Mouse (Mus musculus): ENCODE results near the gene Trdmt1. TPM values are rescaled to one million over a fixed set of nuclear protein-coding genes. Genes with fewer than 3 reads are reported as not detected.
A peak's percentile ranks its signal among the peaks of the same experiment; 100 is the strongest.

The Trdmt1 gene
- polyA plus RNA-seq, 1 experiment = 3.1 TPM

GRCm38 (mm10) chr2:13572647-13573407 is 28.4 kb upstream of the Trdmt1 start:
- Histone ChIP-seq H3K27me3 (ENCODE audit: control insufficient read depth, insufficient read depth, low read length) (no peaks in the 10 kb centered on the region), H3K36me3 (ENCODE audit: control insufficient read depth, insufficient read depth, low read length) (no peaks in the 10 kb centered on the region), H3K27ac (ENCODE audit: control insufficient read depth, insufficient read depth, low read depth, low read length) (peak overlapping the region; percentile 86), H3K4me3 (ENCODE audit: control insufficient read depth, low read depth, low read length) (no peak overlapping the region), H3K4me1 (ENCODE audit: control insufficient read depth, insufficient read depth, low read length) (peaks cover 10% of the 10 kb centered on the region; the same call in 1 of the 2 replicates)
- no peak for TF ChIP-seq CTCF (IDR thresholded peaks at IDR 0.05; ENCODE audit: control insufficient read depth, insufficient read depth, insufficient replicate concordance, low read depth, low read length)
- TF ChIP-seq POLR2A (IDR thresholded peaks at IDR 0.05; ENCODE audit: control insufficient read depth, low read depth, low read length) = no peak

DNA sequence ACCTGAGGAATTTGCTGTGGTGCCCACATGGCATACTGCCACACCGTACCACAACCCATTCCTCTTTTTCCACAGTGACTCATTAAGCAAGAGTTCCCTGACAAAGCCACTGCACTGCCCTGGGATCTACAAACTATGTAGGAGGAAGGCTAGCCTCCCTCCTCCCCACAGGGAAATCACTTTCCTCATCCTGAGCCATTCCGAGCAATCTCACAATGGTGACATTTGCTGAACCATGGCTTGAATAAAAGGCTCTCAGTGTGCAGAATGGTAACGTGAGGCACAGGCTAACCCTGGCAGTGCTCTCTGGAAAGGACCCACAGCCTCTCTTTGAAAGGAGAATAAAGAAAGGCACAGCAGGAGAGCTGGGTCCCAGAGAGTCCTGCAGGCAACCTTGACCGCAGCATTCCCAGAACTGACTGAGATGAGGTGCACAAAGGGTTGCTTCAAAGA is 27.7 kb upstream of the Trdmt1 start:
- TF ChIP-seq CTCF (IDR thresholded peaks at IDR 0.05; ENCODE audit: control insufficient read depth, insufficient read depth, insufficient replicate concordance, low read depth, low read length) = no peak
- no peak for TF ChIP-seq POLR2A (IDR thresholded peaks at IDR 0.05; ENCODE audit: control insufficient read depth, low read depth, low read length)
- H3K27ac ChIP-seq (ENCODE audit: control insufficient read depth, insufficient read depth, low read depth, low read length) = peak overlapping the region; percentile 86
- H3K4me3 ChIP-seq (ENCODE audit: control insufficient read depth, low read depth, low read length) = no peak overlapping the region
- no peaks in the 10 kb centered on the region for H3K27me3 ChIP-seq (ENCODE audit: control insufficient read depth, insufficient read depth, low read length)
- H3K36me3 ChIP-seq (ENCODE audit: control insufficient read depth, insufficient read depth, low read length) = no peaks in the 10 kb centered on the region
- peaks cover 10% of the 10 kb centered on the region; the same call in 1 of the 2 replicates for H3K4me1 ChIP-seq (ENCODE audit: control insufficient read depth, insufficient read depth, low read length)

- TF ChIP-seq CTCF (IDR thresholded peaks at IDR 0.05; ENCODE audit: control insufficient read depth, insufficient read depth, insufficient replicate concordance, low read depth, low read length) (no peak), POLR2A (IDR thresholded peaks at IDR 0.05; ENCODE audit: control insufficient read depth, low read depth, low read length) (no peak)
- H3K4me1 ChIP-seq (ENCODE audit: control insufficient read depth, insufficient read depth, low read length) = peaks cover 10% of the 10 kb centered on the region; the same call in 1 of the 2 replicates
- H3K27ac ChIP-seq (ENCODE audit: control insufficient read depth, insufficient read depth, low read depth, low read length) = no peak overlapping the region
- no peak overlapping the region for H3K4me3 ChIP-seq (ENCODE audit: control insufficient read depth, low read depth, low read length)
- H3K36me3 ChIP-seq (ENCODE audit: control insufficient read depth, insufficient read depth, low read length) = no peaks in the 10 kb centered on the region
- no peaks in the 10 kb centered on the region for H3K27me3 ChIP-seq (ENCODE audit: control insufficient read depth, insufficient read depth, low read length)
Measured at GRCm38 (mm10) chr2:13570122-13570521, 25.7 kb upstream of the Trdmt1 start.

DNA sequence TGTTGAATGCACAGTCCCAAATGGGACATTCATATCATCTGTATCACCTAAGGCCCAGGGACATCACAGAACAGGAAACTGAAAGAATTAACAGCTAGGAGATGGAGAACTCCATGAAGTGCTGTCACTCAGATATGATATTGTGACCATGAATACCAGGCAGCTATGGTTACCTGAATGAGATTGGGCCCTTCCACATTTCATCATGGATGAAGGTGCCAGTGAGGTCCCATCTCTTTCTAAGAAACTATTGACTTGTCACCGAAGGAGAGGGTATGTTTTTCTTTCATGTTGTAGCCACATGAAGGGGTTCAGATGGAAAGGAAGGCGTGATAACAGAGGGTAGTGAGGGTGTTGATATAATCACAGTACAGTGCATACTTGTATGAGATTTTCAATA is 15.9 kb upstream of the Trdmt1 start:
- Histone ChIP-seq H3K36me3 (ENCODE audit: control insufficient read depth, insufficient read depth, low read length) (no peaks in the 10 kb centered on the region), H3K27ac (ENCODE audit: control insufficient read depth, insufficient read depth, low read depth, low read length) (no peak overlapping the region), H3K27me3 (ENCODE audit: control insufficient read depth, insufficient read depth, low read length) (no peaks in the 10 kb centered on the region), H3K4me3 (ENCODE audit: control insufficient read depth, low read depth, low read length) (no peak overlapping the region), H3K4me1 (ENCODE audit: control insufficient read depth, insufficient read depth, low read length) (no peaks in the 10 kb centered on the region; the same call in 1 of the 2 replicates)
- TF ChIP-seq CTCF (IDR thresholded peaks at IDR 0.05; ENCODE audit: control insufficient read depth, insufficient read depth, insufficient replicate concordance, low read depth, low read length) (no peak), POLR2A (IDR thresholded peaks at IDR 0.05; ENCODE audit: control insufficient read depth, low read depth, low read length) (no peak)

DNA sequence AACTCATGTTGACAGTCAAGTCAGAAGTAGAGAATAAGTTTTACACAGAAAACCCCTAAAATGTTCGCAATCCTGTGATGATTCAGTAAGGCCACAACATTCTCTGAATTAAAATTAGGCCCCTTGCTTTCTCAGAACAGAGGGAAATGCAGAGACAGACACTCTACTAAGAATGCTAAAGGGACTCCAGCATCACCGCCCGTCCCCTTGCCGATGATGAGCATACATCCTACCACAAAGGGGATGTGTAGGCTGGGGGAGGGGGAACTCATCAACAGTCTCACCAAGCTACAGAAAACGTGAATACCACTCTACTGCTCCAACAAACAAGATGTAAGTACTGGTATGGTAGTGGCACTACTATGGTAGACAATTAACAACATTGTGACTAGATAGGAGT is 15.3 kb upstream of the Trdmt1 start:
- no peak overlapping the region; the same call in 1 of the 2 replicates for H3K27ac ChIP-seq (ENCODE audit: control insufficient read depth, insufficient read depth, low read depth, low read length)
- H3K27me3 ChIP-seq (ENCODE audit: control insufficient read depth, insufficient read depth, low read length) = no peaks in the 10 kb centered on the region
- TF ChIP-seq CTCF (IDR thresholded peaks at IDR 0.05; ENCODE audit: control insufficient read depth, insufficient read depth, insufficient replicate concordance, low read depth, low read length) (no peak), POLR2A (IDR thresholded peaks at IDR 0.05; ENCODE audit: control insufficient read depth, low read depth, low read length) (no peak)
- no peak overlapping the region for H3K4me3 ChIP-seq (ENCODE audit: control insufficient read depth, low read depth, low read length)
- H3K36me3 ChIP-seq (ENCODE audit: control insufficient read depth, insufficient read depth, low read length) = no peaks in the 10 kb centered on the region
- no peaks in the 10 kb centered on the region; the same call in 1 of the 2 replicates for H3K4me1 ChIP-seq (ENCODE audit: control insufficient read depth, insufficient read depth, low read length)

- TF ChIP-seq CTCF (IDR thresholded peaks at IDR 0.05; ENCODE audit: control insufficient read depth, insufficient read depth, insufficient replicate concordance, low read depth, low read length) = no peak
- H3K4me1 ChIP-seq (ENCODE audit: control insufficient read depth, insufficient read depth, low read length) = no peaks in the 10 kb centered on the region; the same call in 1 of the 2 replicates
- no peaks in the 10 kb centered on the region for H3K27me3 ChIP-seq (ENCODE audit: control insufficient read depth, insufficient read depth, low read length)
- peak overlapping the region; percentile 21; the same call in 1 of the 2 replicates for H3K27ac ChIP-seq (ENCODE audit: control insufficient read depth, insufficient read depth, low read depth, low read length)
- H3K36me3 ChIP-seq (ENCODE audit: control insufficient read depth, insufficient read depth, low read length) = no peaks in the 10 kb centered on the region
- no peak overlapping the region for H3K4me3 ChIP-seq (ENCODE audit: control insufficient read depth, low read depth, low read length)
Measured at GRCm38 (mm10) chr2:13559303-13559702, 14.8 kb upstream of the Trdmt1 start.

- Histone ChIP-seq H3K27ac (ENCODE audit: control insufficient read depth, insufficient read depth, low read depth, low read length) (no peak overlapping the region), H3K4me1 (ENCODE audit: control insufficient read depth, insufficient read depth, low read length) (no peaks in the 10 kb centered on the region; the same call in 1 of the 2 replicates), H3K4me3 (ENCODE audit: control insufficient read depth, low read depth, low read length) (no peak overlapping the region), H3K27me3 (ENCODE audit: control insufficient read depth, insufficient read depth, low read length) (no peaks in the 10 kb centered on the region), H3K36me3 (ENCODE audit: control insufficient read depth, insufficient read depth, low read length) (no peaks in the 10 kb centered on the region)
- TF ChIP-seq POLR2A (IDR thresholded peaks at IDR 0.05; ENCODE audit: control insufficient read depth, low read depth, low read length) (no peak), CTCF (IDR thresholded peaks at IDR 0.05; ENCODE audit: control insufficient read depth, insufficient read depth, insufficient replicate concordance, low read depth, low read length) (no peak)
Measured at GRCm38 (mm10) chr2:13558607-13559262, 14.3 kb upstream of the Trdmt1 start.
